Mouse (Mus musculus) adrenal gland, adult 2 months (tissue): ENCODE data around the gene Eif3k. TPM values are rescaled to one million over a fixed set of nuclear protein-coding genes. Genes with fewer than 3 reads are reported as not detected.

Experiments used
- DNase-seq: peaks from one replicate; pipeline ENCODE4 v3.0.0; 2021
- polyA plus RNA-seq: library from polyadenylated mRNA; depleted of rRNA; stranded (reverse); fragments of >200 nt; gene quantifications from 2 replicates; pipeline ENCODE4 v1.2.3, GENCODE M21; 2012; rRNA removed
- total RNA-seq, 2 experiments: library from RNA; stranded (reverse); gene quantifications; 2 replicates each; pipeline ENCODE4 v1.2.3; 2021

The Eif3k gene
- total and polyA plus RNA-seq, 3 experiments, result 138 to 280 (median 259) TPM

DNA sequence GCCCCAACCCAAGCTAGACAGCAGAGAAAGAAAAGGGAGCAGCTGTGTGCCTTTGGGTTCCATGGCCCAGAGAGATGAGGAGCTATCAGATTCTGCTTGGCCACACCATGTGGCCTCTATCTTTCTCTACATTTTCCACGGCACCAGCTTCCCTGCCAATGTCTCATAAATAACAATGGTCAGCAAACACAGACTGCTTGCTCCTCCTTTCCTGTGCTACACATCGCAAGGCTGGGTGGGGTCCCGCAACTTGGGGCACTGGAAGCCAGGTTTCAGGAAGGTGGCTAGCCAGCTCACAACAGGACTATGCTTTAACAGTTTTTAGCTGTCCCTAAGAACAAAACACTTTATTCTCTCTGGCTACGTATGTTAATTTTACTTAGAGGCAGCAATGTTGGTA lies 44.9 kb downstream of the Eif3k start:
- no peak for DNase-seq

DNA sequence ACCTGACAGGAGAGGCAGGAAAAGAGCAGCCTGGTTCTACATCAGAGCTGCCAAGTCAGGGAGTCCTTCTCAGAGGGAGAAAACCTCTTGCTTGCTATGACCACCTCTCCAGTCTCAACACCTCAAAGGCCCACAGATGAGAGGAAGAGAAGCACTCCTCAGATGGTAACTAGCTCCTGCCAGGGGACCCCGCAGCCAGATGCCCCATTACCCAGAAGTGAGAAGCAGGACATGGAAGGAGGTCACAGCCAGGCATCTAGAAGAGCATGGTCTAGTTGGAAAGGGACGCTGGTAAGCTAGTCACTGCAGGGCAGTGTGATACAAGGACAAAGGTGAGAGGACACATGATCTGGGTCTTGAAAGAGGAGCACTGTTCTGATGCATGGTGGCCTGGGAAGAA lies 47.8 kb downstream of the Eif3k start:
- no peak for DNase-seq

DNA sequence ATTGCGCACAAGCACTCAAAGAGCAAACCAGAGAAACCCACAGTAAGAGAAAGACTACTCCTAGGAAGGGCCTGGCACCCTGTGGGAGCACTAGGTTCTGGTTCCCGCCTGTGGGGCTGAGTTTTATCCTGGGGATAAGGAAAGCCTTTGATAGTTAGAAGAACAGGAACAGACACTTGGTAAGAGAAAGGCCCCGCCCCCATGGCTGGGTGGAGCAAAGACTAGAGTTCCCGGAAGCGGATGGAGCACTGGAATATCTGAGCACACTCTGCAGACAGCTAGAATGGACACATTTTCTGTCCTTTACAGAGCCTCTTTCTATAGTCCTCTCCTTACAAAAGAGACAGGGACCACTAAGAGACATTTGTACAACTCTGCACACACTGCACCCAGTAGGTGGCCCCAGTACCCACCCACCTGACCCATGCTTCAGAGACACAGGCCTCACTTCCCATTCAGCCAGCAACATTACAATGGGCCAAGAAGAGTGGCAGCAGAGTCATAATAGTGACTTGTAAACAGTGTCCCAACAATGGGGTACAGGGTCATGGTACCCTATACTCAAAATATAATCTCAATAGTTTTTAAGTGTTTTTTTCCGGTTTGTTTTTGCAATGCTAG lies 49.1 kb downstream of the Eif3k start:
- no peak for DNase-seq

DNA sequence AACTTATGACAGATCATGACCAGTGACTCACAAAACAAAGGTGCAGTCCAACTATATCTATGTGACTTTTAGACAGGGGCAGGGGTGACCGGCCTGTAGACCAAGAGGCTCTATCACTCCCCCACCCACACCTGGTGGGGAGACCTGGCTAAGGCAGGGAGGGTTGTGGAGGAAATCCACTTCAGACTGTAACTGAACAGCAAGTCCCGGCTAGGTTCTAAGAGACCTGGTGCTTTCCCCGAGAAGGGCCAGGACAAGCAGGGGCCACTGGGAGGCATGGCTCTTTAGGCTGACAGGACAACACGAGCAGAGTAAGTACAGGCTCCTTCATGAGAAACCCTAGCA lies 50.0 kb downstream of the Eif3k start:
- no peak for DNase-seq

DNA sequence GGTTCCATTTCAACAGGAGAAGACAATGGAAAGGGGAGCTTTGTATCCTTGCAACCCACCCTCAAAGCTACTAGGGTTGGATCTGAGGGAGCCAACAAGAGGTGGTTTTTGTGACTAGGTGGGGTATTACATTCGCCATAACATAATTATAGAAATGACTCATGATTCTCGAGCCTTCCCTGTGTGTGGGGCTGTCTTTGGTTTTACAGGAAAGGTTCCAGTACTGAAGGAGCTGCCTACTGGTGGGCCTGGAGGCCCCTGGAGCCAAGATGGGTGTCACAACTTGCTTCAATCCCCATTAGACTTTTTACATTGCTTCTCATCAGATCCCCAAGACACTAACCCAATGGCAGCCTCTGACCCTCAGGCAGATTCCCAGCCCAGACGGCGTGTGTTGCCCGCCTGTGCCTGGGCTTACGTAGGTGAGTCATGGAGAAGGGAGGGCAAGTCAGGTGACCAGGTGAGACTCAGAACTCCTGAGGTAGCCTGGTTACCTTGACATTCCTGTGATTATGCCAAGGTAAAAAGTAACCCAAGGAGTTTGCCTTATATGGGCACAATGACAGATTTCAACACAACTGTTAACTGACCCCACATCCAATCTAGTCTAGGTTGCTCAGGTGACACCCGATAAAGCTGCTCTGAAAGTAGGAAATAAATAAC lies 50.5 kb downstream of the Eif3k start:
- no peak for DNase-seq

DNA sequence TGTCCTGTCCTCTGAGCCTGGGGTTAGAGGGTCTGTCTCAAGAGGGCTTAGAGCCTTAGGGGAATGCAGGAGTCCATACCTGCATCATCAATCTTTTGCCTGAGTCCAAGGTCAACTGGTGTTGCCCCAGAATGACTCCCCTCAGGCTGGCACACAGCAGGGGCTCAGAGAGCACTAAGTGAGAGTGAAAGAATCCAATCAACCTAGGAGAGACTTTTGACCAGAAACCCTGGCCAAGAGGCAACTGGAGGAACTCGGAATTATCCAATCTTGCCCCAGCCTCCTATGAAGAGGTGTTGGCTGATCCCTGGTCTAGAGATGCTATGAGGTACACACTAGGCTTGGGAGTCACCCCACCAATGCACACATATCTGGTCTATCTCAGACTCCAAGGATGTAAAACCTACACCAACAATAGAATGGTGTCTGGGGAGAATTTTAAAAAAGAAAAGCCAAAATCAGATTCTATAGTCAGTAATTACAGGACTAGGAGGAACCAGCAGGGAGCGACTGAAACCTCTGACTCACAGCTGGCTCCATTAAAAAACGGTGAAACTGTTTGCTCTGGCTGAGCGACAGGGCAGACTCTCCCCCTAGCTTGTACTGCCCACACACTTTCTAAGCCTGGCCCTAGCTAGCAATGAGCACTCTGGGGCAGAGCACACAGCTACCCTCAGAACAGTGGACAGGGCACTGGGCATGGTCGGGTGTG lies 51.2 kb downstream of the Eif3k start:
- DNase-seq, result peak; percentile 51

DNA sequence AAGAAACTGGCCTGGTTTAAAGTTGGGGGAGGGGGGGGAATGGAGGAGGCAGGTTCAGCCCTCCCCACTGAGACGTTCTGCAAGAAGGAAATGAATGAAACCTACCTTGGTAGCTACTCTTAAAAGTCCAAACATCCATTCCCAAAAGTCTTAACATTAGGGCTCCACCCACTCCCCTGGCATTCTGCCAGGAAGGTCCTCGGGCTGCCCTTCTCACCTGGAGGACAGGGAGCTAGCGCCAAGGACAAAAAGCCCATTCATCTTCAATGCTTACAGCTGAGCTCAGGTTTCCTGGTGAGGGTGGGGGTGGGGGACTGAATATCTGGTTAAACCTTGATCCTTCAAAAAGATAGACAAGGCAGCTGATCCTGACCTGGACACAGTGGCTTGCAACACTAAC lies 52.3 kb downstream of the Eif3k start:
- no peak for DNase-seq

DNA sequence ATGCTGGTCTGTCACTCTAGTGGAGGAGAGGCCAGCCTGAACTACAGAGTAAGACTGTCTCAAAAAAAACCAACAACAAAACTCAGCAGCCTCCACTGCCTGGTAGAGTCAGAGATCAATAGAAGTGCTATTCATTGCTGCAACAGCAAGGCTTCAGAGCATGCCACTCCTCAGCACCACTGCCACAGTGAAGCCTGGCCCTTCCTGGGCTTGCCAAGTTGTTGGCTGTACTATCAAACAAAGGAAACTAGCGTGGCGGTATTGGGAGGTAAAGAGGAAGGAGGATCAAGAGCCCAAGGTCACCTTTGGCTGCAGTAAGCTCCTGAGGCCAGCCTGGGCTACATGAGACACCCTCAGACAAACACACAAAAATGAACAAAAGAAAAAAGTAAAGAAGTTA lies 55.5 kb downstream of the Eif3k start:
- no peak for DNase-seq

DNA sequence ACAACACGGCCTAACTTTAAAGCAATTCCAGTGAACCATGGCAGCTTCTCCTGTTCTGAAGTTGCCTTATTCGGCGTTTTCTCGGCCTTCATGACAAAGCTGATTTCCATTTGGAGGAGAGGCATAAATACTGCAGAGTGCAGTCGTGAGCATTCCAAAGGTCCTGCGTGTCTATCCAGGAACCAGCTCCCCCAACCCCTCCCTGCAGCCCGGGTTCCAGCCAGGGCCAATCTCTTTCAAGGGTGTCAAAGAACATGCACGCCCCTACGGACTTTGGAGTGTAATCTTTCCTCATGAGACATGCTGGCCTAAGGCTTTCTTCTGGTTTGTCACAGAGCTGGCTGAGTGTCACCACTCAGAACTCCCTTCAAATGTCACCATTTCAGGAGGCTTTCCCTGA lies 56.3 kb downstream of the Eif3k start:
- DNase-seq, result peak; percentile 89

DNA sequence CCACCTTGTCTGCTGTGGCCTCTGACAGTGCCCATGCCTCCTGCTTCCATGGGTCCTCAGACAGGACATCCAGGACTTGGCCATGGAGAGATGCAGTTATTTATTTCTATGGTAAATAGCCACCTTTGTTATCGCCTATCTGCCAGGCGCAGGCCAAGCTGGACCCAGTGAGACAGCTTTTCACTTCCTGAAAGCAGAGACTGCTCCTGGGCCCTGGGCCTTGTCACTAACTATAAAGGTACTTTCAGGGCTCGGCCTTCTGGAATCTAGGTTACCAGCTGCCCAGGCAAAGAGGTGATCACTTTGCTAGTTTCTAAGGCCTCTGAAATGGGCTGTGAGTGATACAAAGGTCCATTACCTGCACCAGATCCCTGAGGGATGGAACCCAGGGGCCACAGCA lies 56.9 kb downstream of the Eif3k start:
- no peak for DNase-seq

DNA sequence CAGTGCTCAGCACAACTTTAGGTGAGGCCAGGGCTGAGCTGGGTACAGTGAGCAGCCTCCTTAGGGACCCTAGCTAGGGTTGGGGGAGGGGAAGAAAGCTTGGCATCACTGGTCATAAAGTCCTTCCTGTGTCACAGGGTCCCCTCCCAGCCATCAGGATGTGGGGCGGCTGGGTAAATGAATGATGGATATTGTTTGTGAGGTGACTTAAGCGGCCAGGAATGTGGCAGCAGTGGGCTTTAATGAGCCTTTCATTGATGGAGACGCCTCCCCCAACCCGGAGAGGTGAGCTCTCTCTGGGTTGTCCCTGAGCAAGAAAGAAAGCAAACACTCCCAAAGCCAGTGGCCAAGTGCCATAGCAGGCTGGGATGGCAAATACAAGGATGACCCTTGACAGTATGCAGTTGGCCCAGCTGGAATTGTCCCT lies 57.8 kb downstream of the Eif3k start:
- DNase-seq, result no peak

DNA sequence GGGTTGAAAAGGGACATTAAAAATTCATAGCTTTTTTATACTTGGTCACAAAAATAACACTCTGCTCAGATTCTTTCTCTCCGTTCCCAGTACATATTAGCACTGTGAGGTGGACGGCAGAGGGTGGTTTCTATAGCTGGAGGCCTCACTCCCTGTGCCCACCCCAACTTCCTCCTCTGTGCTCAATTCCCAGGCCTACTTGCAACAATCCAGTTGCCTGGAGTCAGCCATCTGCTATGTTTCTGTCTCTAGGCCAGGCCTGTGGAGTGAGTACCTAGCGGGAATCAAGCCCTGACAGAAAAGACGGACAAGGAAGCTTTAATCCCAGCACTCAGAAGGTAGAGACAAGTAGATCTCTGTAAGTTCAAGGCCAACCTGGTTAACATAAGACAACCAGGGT lies 59.1 kb downstream of the Eif3k start:
- no peak for DNase-seq

DNA sequence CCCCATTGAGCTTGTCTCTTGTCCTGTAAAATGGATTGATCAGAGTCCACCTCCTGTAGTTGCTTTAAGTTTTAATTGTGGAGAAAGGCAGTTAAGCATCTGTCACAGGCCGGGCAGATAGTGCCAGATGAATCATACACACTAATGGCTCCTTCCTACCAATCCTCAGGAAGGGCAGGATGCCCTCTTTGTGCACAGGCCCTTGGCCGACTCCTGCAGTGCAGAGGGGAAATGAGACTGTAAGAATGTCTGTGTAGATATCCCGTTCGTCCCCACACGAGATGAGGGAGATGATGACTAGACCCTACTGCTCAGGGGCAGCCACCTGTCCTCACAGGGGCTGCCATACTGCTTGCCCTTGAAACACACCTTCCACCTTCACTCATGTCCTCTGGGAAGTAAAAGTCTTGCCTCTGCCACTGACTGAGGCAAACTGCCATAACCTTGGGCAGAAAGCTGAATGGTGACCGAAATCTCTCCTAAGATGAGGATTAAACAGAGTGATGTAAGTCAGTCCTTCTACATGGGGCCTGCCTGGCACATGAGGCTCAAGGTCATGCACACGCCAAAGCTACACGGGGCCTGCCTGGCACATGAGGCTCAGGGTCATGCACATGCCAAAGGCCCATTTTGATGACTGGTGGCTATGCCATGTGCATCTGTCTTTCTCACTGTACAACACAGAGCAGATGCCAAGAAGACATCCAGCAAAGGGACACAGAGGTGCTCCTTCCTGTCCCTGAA lies 59.8 kb downstream of the Eif3k start:
- DNase-seq, result peak; percentile 62

Other genes with a start within 250 kb of the Eif3k start
- 10 to 100 TPM; 74.6 to 82.1 TPM for gene Mrps12, start 240.0 kb downstream of the Eif3k start, total RNA-seq
- gene Mrps12, start 240.0 kb downstream of the Eif3k start, polyA plus RNA-seq, result 217 and 245 TPM in 2 replicates
- gene Sars2, start 239.9 kb downstream of the Eif3k start, total RNA-seq, result 10 to 100 TPM; 16.5 to 21.2 TPM
- gene Sars2, start 239.9 kb downstream of the Eif3k start, polyA plus RNA-seq, result 42.6 and 43.0 TPM in 2 replicates
- gene Ccer2, start 225.7 kb downstream of the Eif3k start, total RNA-seq, result not detected
- gene Ccer2, start 225.7 kb downstream of the Eif3k start, polyA plus RNA-seq, result not detected in 2 replicates
- gene Sirt2, start 215.1 kb downstream of the Eif3k start, total RNA-seq, result 10 to 100 TPM; 86.0 to 87.0 TPM
- 57.3 and 59.0 TPM in 2 replicates for gene Sirt2, start 215.1 kb downstream of the Eif3k start, polyA plus RNA-seq
- gene Nfkbib, start 214.4 kb downstream of the Eif3k start, total RNA-seq, result 10 to 100 TPM; 38.0 to 62.9 TPM
- 97.6 and 122 TPM in 2 replicates for gene Nfkbib, start 214.4 kb downstream of the Eif3k start, polyA plus RNA-seq
- 1 to 10 TPM; 2.9 to 3.7 TPM for gene Rinl, start 192.9 kb downstream of the Eif3k start, total RNA-seq
- 3.0 and 4.1 TPM in 2 replicates for gene Rinl, start 192.9 kb downstream of the Eif3k start, polyA plus RNA-seq
- 100 to 1,000 TPM; 382 to 408 TPM for gene Hnrnpl, start 173.3 kb downstream of the Eif3k start, total RNA-seq
- gene Hnrnpl, start 173.3 kb downstream of the Eif3k start, polyA plus RNA-seq, result 119 and 120 TPM in 2 replicates
- 100 to 1,000 TPM; 520 to 711 TPM for gene Ech1, start 156.6 kb downstream of the Eif3k start, total RNA-seq
- gene Ech1, start 156.6 kb downstream of the Eif3k start, polyA plus RNA-seq, result 486 and 560 TPM in 2 replicates
- 1 to 10 TPM; 7.4 to 9.4 TPM for gene Lgals4, start 148.0 kb downstream of the Eif3k start, total RNA-seq
- gene Lgals4, start 148.0 kb downstream of the Eif3k start, polyA plus RNA-seq, result 20.5 and 22.4 TPM in 2 replicates
- under 1 TPM; 0.69 to 0.81 TPM for gene Lgals7, start 118.0 kb downstream of the Eif3k start, total RNA-seq
- 0.97 and 2.8 TPM in 2 replicates for gene Lgals7, start 118.0 kb downstream of the Eif3k start, polyA plus RNA-seq
- under 1 TPM in 1 of 2 experiments, not detected in 1; 0.14 TPM for gene Capn12, start 100.4 kb downstream of the Eif3k start, total RNA-seq
- gene Capn12, start 100.4 kb downstream of the Eif3k start, polyA plus RNA-seq, result 0.48 and 0.80 TPM in 2 replicates
- 100 to 1,000 TPM; 247 to 264 TPM for gene Actn4, start 19.5 kb downstream of the Eif3k start, total RNA-seq
- gene Actn4, start 19.5 kb downstream of the Eif3k start, polyA plus RNA-seq, result 301 and 316 TPM in 2 replicates
- gene Map4k1, start 186 bp upstream of the Eif3k start, total RNA-seq, result 1 to 10 TPM in 1 of 2 experiments, under 1 TPM in 1; 0.37 to 1.3 TPM
- gene Map4k1, start 186 bp upstream of the Eif3k start, polyA plus RNA-seq, result 2.2 TPM in 2 replicates
- under 1 TPM; 0.12 to 0.14 TPM for gene Ryr1, start 143.3 kb upstream of the Eif3k start, total RNA-seq
- gene Ryr1, start 143.3 kb upstream of the Eif3k start, polyA plus RNA-seq, result 0.10 TPM in 1 of 2 replicates, not detected in the other
- 1 to 10 TPM; 1.2 to 1.5 TPM for gene Rasgrp4, start 153.0 kb upstream of the Eif3k start, total RNA-seq
- 3.2 and 3.9 TPM in 2 replicates for gene Rasgrp4, start 153.0 kb upstream of the Eif3k start, polyA plus RNA-seq
- gene Fam98c, start 174.4 kb upstream of the Eif3k start, total RNA-seq, result 10 to 100 TPM in 1 of 2 experiments, 1 to 10 TPM in 1; 9.7 to 12.1 TPM
- gene Fam98c, start 174.4 kb upstream of the Eif3k start, polyA plus RNA-seq, result 35.2 and 43.4 TPM in 2 replicates
- gene Ggn, start 188.3 kb upstream of the Eif3k start, total RNA-seq, result 1 to 10 TPM; 1.1 to 1.7 TPM
- 3.0 and 3.8 TPM in 2 replicates for gene Ggn, start 188.3 kb upstream of the Eif3k start, polyA plus RNA-seq
- 1 to 10 TPM; 5.2 to 7.4 TPM for gene Spred3, start 188.5 kb upstream of the Eif3k start, total RNA-seq
- 14.4 and 18.0 TPM in 2 replicates for gene Spred3, start 188.5 kb upstream of the Eif3k start, polyA plus RNA-seq
- gene Psmd8, start 198.8 kb upstream of the Eif3k start, total RNA-seq, result 100 to 1,000 TPM; 194 to 223 TPM
- gene Psmd8, start 198.8 kb upstream of the Eif3k start, polyA plus RNA-seq, result 102 and 114 TPM in 2 replicates
- under 1 TPM; 0.52 to 0.73 TPM for gene Catsperg1, start 232.2 kb upstream of the Eif3k start, total RNA-seq
- 0.84 and 1.2 TPM in 2 replicates for gene Catsperg1, start 232.2 kb upstream of the Eif3k start, polyA plus RNA-seq